Mouse (Mus musculus) A20 (cell line): ENCODE measurements around the gene Msi2.

ENCODE experiments used
- DNase-seq: peaks from one replicate; pipeline ENCODE4 v3.0.0-alpha.2; 2011; ENCODE audit warnings: low read depth, low spot score

The Msi2 gene

DNA sequence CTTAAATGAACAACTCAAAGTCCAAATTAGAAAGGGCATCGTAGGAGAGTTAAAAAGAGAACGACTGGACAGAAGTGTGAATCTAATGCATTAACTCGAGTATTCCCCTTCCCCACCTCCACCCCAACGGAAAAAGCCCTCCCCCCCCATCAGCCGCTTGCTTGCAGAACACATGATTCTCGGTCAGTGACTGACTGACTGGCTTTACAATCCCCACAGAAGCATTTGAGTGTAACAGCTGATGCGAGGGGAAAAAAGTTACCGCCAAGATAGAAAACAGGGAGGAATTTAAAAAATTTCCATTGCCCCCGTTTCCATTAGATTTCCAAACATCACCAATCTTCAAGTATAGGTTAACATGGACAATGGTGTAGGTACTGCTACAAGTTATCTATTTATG lies 4.8 kb downstream of the Msi2 start:
- DNase-seq, result no peak

GRCm38 (mm10) chr11:88709876-88710614 lies 8.3 kb downstream of the Msi2 start:
- DNase-seq, result no peak

DNA sequence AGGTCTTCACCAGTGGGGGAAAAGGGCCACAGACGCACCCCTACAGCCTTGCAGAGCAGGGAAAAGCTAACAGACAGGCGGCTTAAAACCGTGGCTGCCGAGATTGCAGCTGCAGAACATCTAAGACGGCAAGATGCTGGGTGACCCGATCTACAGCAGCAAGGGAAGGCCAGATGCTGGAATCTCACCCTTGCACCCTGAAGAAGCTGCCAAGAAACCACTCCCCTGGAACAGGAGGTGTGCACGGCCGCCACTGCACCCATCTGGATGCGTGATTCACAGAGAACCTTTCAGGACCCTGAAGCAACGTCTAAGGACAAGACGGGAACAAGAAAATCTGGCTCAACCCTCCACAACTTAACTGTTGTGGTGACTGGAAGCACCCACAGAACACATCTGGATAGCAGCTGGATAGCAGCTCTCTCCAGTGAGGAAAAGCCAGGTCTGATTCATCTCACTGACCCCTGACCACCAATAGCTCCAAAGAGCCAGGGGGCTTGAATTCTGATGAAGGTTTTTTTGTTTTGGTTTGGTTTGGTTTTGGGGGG lies 11.0 kb downstream of the Msi2 start:
- DNase-seq, result no peak

- no peak for DNase-seq
Observed at GRCm38 (mm10) chr11:88704688-88705087, 13.6 kb downstream of the Msi2 start.

DNA sequence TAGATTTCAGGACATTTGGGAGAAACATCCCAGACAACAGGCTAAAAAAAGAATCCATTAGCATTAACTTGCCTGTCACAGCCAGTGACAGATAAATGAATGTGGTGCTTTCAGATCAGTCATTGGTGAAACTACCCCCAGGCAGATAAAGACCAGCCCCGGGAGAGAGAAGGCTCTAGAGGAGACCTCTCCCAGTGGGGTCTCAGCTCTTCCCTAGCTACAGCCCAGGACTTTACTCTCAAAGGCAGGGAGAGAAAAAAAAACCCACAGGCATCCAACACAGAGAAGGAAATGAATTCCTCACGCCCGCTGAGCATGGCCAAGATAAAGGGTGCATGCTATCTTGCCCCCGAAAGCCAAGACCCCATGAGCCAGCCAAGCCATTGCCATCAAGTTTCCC lies 15.1 kb downstream of the Msi2 start:
- DNase-seq, result no peak

DNA sequence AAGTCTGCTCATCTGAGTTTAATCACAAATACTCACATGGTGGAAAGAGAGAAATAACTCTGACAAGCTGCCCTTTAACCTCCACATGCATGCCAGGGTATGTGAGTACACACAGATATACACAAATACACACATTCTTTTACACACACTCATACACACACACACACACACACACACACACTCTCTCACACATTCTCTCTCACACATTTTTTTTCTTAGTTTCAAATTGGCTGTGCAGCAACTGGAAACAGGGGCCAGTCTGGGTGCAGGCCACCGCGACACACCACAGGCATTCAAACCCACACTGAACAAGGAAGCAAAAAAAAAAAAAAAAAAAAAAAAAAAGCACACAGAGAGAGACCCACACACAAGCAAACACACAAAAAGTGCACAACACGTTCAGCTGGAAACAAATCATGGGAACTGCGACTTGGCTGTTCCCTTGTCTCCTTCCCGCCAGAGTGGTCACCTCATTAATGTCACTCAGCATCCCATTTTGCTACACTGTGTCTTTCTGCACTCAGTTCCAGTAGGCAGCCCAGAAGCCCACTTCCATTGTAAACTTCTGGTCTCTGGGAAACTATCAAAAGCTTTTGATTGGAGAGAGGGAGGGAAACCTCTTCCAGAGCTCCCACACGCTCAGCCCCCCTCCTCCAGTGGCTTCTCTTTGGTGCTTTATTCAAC lies 16.2 kb downstream of the Msi2 start:
- DNase-seq, result no peak

- no peak for DNase-seq
Observed at GRCm38 (mm10) chr11:88701020-88701419, 17.3 kb downstream of the Msi2 start.

DNA sequence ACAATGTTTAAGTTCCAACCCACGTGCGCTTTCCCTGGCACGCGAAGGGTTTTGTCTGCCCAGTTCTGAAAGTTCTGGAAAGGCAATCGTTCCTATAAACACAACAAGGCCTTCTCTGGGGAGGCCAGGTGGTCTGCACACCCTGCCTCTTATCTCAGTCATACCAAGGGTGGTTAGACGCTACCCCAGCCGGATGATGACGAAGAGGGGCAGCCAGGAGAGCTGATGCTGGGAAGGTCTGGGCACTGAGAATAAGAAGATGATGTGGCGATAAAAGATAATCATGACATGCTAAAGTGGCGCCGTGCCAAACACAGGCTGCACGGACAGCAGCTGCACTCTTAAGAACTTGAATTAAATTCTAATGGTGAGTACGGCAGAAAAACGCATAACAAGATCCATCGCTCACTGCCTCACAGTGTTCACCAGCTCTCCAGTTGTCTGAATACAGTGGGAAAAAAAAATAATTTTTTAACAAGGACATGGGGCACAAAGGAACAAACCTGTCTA lies 18.1 kb downstream of the Msi2 start:
- DNase-seq, result no peak

DNA sequence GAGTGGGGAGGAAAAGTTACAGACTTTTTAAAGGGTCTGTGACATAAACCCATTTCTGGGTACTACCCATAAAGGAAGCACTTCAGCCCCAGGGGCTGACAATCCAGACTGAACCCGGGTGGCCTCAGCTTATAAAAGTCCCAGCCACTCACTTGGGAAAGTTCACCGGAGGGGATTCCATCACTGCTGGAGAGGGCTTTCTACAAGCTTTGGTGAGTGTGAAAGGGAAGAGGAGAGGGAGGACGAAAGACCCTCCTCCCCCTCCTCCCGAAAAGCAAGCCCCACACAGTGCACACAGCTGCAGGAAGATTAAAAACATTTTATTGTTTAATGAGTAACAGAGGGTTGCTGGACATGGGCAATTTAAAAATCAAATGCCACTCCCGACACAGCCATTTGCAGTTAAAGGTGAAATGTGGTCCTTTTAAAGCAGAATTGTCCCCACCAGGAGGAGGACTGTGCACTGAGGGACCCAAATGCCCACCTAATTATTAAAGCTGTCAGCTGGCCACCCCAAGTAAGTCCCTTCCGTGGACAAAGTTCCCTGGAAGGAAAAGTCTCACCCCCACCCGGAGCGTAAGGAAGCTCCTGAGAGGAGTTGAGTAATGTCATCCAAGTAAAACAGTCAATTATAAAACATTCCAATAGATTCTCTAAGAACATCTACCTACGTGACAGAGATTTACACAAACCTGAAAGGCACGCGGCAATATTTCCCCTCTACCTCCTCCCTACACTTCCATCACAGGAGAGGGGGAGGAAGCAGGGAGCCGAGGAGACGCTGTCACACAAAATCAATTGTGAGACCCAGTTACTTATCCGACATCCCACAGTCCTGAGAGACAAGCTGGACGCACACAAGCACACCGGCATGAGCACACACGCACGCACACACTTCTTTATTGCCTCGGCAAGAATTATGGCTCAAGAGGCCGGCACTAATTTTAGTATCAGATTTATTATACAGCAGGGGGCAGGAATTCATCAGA lies 24.1 kb downstream of the Msi2 start:
- DNase-seq, result no peak

- DNase-seq, result no peak
Observed at GRCm38 (mm10) chr11:88693002-88693769, 25.1 kb downstream of the Msi2 start.

DNA sequence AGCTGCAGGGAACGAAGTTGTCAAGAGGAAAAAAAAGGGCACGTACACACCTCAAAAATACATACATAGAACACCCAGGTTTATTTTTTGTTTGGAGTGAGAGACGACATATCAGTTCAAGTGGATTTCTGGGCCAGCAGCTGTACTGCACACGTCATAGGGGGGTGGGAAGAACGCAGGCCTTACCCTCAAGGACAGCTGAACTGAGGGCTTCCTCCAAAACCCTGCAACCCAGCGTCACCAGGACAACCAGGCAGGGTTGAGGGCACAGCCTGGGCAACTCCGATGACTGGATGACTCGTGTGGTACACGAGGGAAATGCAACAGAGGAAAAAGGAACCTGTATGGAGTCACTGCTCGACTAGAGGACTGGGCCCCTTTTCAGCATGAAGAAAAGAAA lies 25.9 kb downstream of the Msi2 start:
- DNase-seq, result no peak

DNA sequence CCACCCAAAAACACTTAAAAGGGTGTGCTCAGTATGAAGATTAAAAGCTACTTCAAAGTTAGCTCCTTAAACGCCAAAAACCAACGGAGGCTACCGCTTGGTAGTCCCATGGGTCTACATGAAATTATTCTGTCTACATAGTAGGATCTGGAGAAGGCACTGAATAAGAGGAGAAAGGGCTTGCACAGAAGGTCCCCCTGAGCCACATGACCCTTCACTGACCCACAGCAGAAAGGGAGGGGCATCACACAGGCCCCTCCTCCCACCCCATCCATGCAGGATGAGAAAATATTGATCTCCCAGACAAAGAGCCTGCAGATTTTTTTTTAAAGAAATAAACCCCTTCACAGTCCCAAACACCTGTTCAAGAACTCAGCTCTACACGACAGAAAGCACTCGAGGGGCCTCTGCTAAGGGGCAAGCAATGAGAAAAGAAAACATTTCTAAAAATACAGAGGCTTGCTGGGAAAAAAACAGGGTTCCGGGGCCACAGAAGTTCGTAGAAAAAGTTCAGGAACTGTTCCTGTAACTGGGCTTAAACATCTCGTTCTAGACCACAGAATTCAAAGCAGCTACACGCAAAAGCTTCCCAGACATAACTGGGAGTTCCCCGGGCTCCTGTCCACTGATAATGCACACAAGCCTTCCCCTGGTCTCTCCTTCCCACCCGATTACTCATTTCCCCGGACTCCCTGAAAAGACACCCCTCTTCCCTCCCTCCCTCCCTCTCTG lies 27.6 kb downstream of the Msi2 start:
- DNase-seq, result no peak

DNA sequence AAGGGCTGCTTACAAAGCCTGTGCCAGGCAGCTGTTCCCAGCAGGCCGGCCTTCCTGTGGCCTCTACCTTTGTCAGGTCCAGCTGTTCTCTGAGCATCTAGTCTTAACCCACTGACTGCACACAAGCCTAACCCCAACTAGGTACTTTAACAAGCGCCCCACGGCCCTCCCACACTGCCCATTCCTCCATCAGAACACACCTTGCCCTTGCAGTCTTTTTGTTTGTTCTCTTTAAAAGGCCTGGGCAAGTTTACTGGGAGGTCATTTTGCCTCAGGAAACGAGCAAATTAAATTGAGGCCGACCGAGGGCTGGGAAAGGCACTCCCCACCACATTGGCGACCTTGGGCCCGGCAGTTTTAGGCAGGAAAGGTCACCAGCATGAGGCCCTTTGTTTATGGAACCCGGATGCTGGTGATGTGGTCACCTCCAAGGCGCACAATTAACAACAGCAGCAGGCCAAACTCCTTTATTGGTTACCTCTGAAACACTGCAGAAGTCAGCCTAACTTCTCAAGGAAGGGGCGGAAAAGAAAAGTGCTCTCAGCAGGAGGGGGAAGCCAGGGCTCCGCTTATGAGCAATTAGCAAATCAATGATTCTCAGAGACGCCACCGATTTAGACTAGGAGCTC lies 28.4 kb downstream of the Msi2 start:
- DNase-seq, result no peak

DNA sequence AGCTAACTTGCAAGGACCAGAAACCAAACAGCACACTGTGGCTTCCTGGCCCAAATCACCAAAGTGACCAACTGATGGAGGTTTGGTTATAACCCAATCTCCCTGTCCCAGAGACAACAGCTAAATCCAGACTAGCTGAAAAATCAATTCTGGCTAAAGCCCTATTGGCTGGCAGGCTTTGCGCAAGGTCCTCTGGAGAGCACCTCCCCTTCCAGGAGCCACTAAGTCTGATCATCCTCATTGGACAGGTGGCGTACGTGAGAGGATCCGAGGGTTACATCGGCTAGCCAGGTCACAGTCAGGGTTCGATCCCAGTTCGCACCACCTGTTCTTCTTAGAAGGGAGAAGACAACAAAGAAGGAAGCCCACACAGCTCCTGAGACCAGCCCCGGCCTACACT lies 29.7 kb downstream of the Msi2 start:
- DNase-seq, result no peak

DNA sequence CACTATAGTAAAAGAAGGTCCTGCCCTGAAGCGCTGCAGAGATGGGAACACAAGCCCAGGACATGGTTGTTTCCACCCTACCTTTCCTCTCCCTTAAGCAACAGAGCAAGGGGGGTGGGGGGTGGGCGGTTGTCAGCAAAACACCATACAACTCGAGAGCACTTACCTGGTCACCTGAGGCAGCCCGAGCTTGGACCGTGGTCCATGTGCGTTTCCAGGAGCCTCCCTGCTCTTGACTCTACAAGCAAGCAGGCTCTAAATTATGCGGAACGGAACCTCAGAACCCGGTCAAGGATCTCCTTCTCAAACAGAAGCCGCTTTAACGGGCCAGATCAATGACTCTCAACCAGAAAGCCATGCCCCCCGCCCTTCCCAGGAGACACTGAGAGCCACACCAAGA lies 30.6 kb downstream of the Msi2 start:
- DNase-seq, result no peak

DNA sequence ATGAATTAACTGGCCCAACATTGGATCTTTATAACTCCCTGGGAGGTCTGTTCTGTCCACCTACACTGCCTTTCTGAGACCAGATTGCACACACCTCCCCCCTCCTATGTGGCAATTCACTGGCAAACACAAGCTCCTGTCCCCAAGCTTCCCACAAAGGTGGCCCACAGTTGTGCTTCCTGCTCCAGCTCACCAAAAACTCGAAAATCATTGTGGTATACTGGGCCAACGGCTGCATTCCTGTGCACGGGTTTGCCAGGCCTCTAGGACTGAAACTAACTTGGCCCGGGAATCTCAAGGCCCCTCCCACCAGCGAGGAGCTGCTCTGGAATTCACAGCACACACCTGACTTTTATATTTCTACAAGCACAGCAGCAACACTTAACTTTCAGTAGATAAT lies 31.3 kb downstream of the Msi2 start:
- no peak for DNase-seq

DNA sequence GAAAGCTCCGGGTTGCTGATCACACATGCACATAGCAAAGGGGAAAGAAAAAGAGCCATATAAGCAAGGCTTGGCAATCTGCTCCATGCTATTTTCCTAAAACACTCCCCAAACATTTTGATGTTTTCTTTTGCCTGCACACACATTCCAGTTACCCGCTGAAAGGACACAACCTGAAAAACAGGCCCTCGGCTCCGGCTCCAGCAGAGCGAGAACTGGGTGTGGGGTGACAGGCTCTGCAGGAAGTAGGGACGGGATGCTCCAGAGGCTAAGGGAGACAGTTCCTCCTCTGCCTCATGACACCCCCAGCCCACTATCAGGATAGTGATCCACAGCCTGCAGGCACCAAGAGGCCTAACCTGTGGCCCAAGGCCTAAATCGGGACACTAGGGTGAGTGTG lies 32.3 kb downstream of the Msi2 start:
- no peak for DNase-seq

DNA sequence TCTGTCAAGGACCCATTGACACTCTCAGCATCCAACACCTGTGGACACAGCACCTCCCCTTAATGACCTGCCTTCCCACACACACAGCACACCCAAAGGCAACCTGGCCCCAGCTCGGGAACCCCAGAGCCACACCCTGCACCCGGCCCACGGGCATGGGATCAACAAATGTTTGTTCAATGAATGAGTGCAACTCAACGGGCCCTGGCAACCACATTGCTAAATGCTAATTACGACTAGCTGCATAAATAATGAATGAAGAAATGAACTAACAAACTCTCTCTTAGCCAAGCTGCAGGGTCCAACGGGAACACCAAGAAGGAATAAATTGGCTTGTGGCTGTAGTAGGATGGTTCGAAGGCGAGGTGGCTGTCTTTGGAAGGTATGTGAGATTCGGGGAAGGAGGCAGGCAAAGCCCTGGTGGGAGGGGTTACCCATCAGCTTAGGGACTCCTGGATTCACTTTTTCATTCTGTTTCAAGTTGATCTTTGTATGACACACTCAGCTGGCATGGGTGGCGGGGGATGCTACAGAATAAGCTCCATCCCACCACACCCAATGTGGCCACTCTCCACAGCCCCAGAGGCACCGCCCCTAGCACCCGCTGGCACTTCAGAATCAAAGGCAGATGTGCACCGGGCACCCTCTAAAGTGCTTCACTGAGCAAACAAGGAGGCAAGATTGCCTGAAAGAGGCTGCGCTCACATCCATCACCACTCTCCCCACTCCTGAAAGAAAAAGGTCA lies 35.1 kb downstream of the Msi2 start:
- DNase-seq, result no peak

GRCm38 (mm10) chr11:88677350-88677749 lies 41.0 kb downstream of the Msi2 start:
- no peak for DNase-seq
